Mouse (Mus musculus): ENCODE data around the gene Negr1.

- TF ChIP-seq POLR2A (IDR thresholded peaks at IDR 0.05; ENCODE audit: insufficient read depth, low read depth, low read length) = no peak
- no peak for TF ChIP-seq EP300 (IDR thresholded peaks at IDR 0.05; ENCODE audit: insufficient read depth, low read depth, low read length)
Observed at GRCm38 (mm10) chr3:156958640-156959039, 397.0 kb downstream of the Negr1 start.

Data from heart, adult 2 months (tissue).